ENCODE assay signal across 12 mouse cellular contexts in the genomic region with DNA sequence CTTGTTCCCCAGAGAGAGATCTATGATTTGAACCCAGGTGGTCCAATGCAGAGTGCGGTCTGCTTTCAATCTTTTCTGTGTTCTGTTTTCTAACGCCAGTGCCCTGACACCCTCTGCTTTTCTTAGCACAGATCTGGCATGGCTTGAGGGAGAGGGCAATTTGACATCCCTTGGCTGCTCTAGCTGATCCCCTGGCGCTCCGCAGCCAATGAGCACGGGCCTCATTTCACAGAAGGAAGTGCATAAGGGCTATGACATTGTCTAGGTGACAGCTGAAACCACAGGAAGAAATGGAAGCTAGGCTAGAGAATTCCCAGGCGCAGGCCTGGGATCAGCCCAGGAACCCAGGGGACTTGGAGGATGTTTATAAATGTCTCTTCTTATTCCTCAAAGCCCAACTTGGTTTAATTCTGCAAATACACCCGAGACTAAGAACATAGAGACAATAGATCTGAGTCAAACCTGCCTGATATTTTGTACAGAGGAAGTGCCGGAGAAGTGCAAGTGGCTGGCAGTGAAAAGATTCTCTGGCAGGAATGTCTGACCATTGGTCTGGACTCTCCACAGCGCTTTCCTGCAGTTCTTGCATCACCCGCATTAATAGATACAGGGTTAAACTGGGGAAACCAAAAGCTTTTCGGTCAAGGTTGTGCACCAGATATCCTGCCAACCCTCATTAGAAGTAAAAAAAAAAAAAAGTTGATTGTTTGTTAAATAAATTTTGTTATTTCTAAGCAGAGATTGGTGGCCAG. TPM values are rescaled to one million over a fixed set of nuclear protein-coding genes. Genes with fewer than 3 reads are reported as not detected.
DNase-seq lines count a peak whose midpoint lies in the region; ATAC-seq and TF ChIP-seq lines count a peak whose summit lies in the region.
"Had no signal": no experiment of that assay in that cellular context is flagged by ENCODE, and none has a peak within 500 bp of the region (broad histone marks: within the 10 kb centered on the region; RNA-seq: fewer than 3 reads in every experiment).

No protein-coding gene starts in this region.

- no peaks in the 10 kb centered on the region for H3K9me3 ChIP-seq in embryonic facial prominence, embryonic 10.5 days
- H3K9me3 ChIP-seq in heart, embryonic 15.5 days (replicated peaks), result no peaks in the 10 kb centered on the region
- no peaks in the 10 kb centered on the region for H3K9me3 ChIP-seq in liver, embryonic 11.5 days (ENCODE audit: control insufficient read depth, low read length)
- H3K9me3 ChIP-seq: midbrain, embryonic 15.5 days had no signal

- no peak overlapping the region for H3K4me3 ChIP-seq in cerebellum, adult 2 months (replicated peaks; ENCODE audit: insufficient read depth, low read depth, low read length)
- no peak overlapping the region for H3K4me3 ChIP-seq in embryonic facial prominence, embryonic 10.5 days
- no peak overlapping the region for H3K4me3 ChIP-seq in heart, embryonic 15.5 days
- no peak overlapping the region for H3K4me3 ChIP-seq in liver, embryonic 11.5 days (ENCODE audit: low read depth, low read length)
- H3K4me3 ChIP-seq: midbrain, embryonic 15.5 days had no signal

- TF ChIP-seq CTCF in cerebellum, adult 2 months (IDR thresholded peaks at IDR 0.05; ENCODE audit: borderline replicate concordance, insufficient read depth, low read depth, low read length), result no peak

- H3K36me3 ChIP-seq in embryonic facial prominence, embryonic 10.5 days (replicated peaks), result no peaks in the 10 kb centered on the region
- H3K36me3 ChIP-seq in heart, embryonic 15.5 days, result no peaks in the 10 kb centered on the region
- no peaks in the 10 kb centered on the region for H3K36me3 ChIP-seq in liver, embryonic 11.5 days (ENCODE audit: control insufficient read depth, insufficient read depth, low read length)
- H3K36me3 ChIP-seq: midbrain, embryonic 15.5 days had no signal

- H3K4me1 ChIP-seq in cerebellum, adult 2 months (ENCODE audit: control insufficient read depth, insufficient read depth, low read length), result no peaks in the 10 kb centered on the region
- H3K4me1 ChIP-seq in embryonic facial prominence, embryonic 10.5 days, result peaks cover 14% of the 10 kb centered on the region
- peaks cover 7% of the 10 kb centered on the region for H3K4me1 ChIP-seq in heart, embryonic 15.5 days (replicated peaks)
- H3K4me1 ChIP-seq in liver, embryonic 11.5 days (replicated peaks; ENCODE audit: control insufficient read depth, insufficient read depth, low read length), result no peaks in the 10 kb centered on the region

- 34% methylated on average over 11 of the region's 11 CpGs for WGBS in cerebellum, adult 2 months
- 63% methylated on average over 11 of the region's 11 CpGs for WGBS in embryonic facial prominence, embryonic 10.5 days
- WGBS in heart, embryonic 15.5 days, result 54% methylated on average over 11 of the region's 11 CpGs
- 57% methylated on average over 11 of the region's 11 CpGs for WGBS in liver, embryonic 11.5 days

- H3K27ac ChIP-seq in cerebellum, adult 2 months (ENCODE audit: insufficient read depth, low read length), result no peak overlapping the region
- no peak overlapping the region for H3K27ac ChIP-seq in embryonic facial prominence, embryonic 10.5 days (replicated peaks)
- peak overlapping the region; percentile 42 for H3K27ac ChIP-seq in heart, embryonic 15.5 days
- no peak overlapping the region for H3K27ac ChIP-seq in liver, embryonic 11.5 days (ENCODE audit: low read depth, low read length)
- H3K27ac ChIP-seq: kidney, postnatal 0 days; midbrain, embryonic 15.5 days had no signal

- H3K9ac ChIP-seq in heart, embryonic 15.5 days, result no peak overlapping the region
- no peak overlapping the region for H3K9ac ChIP-seq in liver, embryonic 11.5 days (ENCODE audit: low read depth, low read length)
- H3K9ac ChIP-seq: midbrain, embryonic 15.5 days had no signal

- H3K27me3 ChIP-seq in cerebellum, adult 2 months (ENCODE audit: control insufficient read depth, insufficient read depth, low read length), result no peaks in the 10 kb centered on the region; the same call in 1 of the 2 replicates
- H3K27me3 ChIP-seq in embryonic facial prominence, embryonic 10.5 days (replicated peaks; ENCODE audit: low read depth, poor library complexity, severe bottlenecking), result 0 out of 2 replicates have a peak, but pooled peaks cover 6% of the 10 kb centered on the region
- H3K27me3 ChIP-seq in heart, embryonic 15.5 days, result no peaks in the 10 kb centered on the region
- no peaks in the 10 kb centered on the region for H3K27me3 ChIP-seq in liver, embryonic 11.5 days (replicated peaks; ENCODE audit: control insufficient read depth, insufficient read depth, low read length)
- H3K27me3 ChIP-seq: midbrain, embryonic 15.5 days had no signal

- DNase-seq in cerebellum, postnatal 14 days, result peak; percentile 20 to 28
- DNase-seq in cerebellum, adult 2 months, result no peak
- peak; percentile 28 to 38 for DNase-seq in kidney, postnatal 36 days
- DNase-seq in kidney, adult 8-10 months, result no peak
- DNase-seq in embryonic facial prominence, embryonic 10.5 days (ENCODE audit: low spot score), result peak; percentile 59
- DNase-seq in adrenal gland, postnatal 10 days, result no peak
- no peak for DNase-seq in liver, embryonic 11.5 days (ENCODE audit: low spot score)
- DNase-seq: gastrocnemius, postnatal 14 days had no signal

- no peak for TF ChIP-seq POLR2A in cerebellum, adult 2 months (IDR thresholded peaks at IDR 0.05; ENCODE audit: borderline replicate concordance, insufficient read depth, low read length)

- 0 out of 2 replicates have a peak, but pooled peaks have one; percentile 27 for ATAC-seq in heart, embryonic 15.5 days (replicated peaks; ENCODE audit: insufficient number of reproducible peaks, insufficient read depth, low FRiP score, low read depth)
- no peak for ATAC-seq in liver, embryonic 11.5 days (replicated peaks; ENCODE audit: low FRiP score)
- ATAC-seq: forebrain, embryonic 14.5 days; midbrain, embryonic 15.5 days had no signal

- no peak overlapping the region for H3K4me2 ChIP-seq in heart, embryonic 15.5 days
- no peak overlapping the region for H3K4me2 ChIP-seq in liver, embryonic 11.5 days
- H3K4me2 ChIP-seq: midbrain, embryonic 15.5 days had no signal

RNA-seq across cellular contexts. Expression of gene Fam43a, which starts 28.2 kb away (rescaled TPM):
- polyA plus RNA-seq in cerebellum, adult 2 months (2012; rRNA removed), result 15.2 and 16.0 TPM in 2 replicates
- 23.2 and 24.1 TPM in 2 replicates for polyA plus RNA-seq in embryonic facial prominence, embryonic 10.5 days (2016; fragmentation: Nextera tagmentation; extraction: Ambion mirVana)
- 17.5 and 20.5 TPM in 2 replicates for polyA plus RNA-seq in heart, embryonic 15.5 days (2015; fragmentation: Nextera tagmentation; extraction: Ambion mirVana)
- 10 to 100 TPM; 37.4 to 47.7 TPM for total RNA-seq in adrenal gland, postnatal 10 days (2021)
- polyA plus RNA-seq in liver, embryonic 11.5 days (2014; fragmentation: Nextera tagmentation; extraction: Ambion mirVana), result 6.2 and 7.2 TPM in 2 replicates

RNA-seq across cellular contexts. Expression of gene Lsg1, which starts 40.4 kb away (rescaled TPM):
- polyA plus RNA-seq in cerebellum, adult 2 months (2012; rRNA removed), result 20.3 and 21.5 TPM in 2 replicates
- 87.1 and 95.3 TPM in 2 replicates for polyA plus RNA-seq in embryonic facial prominence, embryonic 10.5 days (2016; fragmentation: Nextera tagmentation; extraction: Ambion mirVana)
- 34.8 and 36.2 TPM in 2 replicates for polyA plus RNA-seq in heart, embryonic 15.5 days (2015; fragmentation: Nextera tagmentation; extraction: Ambion mirVana)
- total RNA-seq in adrenal gland, postnatal 10 days (2021), result 10 to 100 TPM; 34.4 to 35.2 TPM
- polyA plus RNA-seq in liver, embryonic 11.5 days (2014; fragmentation: Nextera tagmentation; extraction: Ambion mirVana), result 81.0 and 82.2 TPM in 2 replicates

Comparison
In these comparisons a context has a peak if more than half of its experiments do, and no peak if none do; other contexts are left out.
1. DNase-seq: peak in cerebellum, postnatal 14 days (2 of 2), kidney, postnatal 36 days (2 of 2) and embryonic facial prominence, embryonic 10.5 days (single experiment); none in cerebellum, adult 2 months (0 of 2), kidney, adult 8-10 months (0 of 2), adrenal gland, postnatal 10 days (single experiment) and liver, embryonic 11.5 days (single experiment).